Mouse (Mus musculus) induced T-regulatory cell, adult 2 months (primary cell): ENCODE results near the gene Olfr618.
"Not testable (repeated sequence)": the region's sequence is repeated elsewhere in the genome, so short reads cannot be mapped to it uniquely, and the experiment has no call there.

ENCODE experiments used
- DNase-seq: peaks from one replicate; pipeline ENCODE4 v3.0.0-alpha.2; 2012; ENCODE audit warnings: low read depth

The Olfr618 gene

DNA sequence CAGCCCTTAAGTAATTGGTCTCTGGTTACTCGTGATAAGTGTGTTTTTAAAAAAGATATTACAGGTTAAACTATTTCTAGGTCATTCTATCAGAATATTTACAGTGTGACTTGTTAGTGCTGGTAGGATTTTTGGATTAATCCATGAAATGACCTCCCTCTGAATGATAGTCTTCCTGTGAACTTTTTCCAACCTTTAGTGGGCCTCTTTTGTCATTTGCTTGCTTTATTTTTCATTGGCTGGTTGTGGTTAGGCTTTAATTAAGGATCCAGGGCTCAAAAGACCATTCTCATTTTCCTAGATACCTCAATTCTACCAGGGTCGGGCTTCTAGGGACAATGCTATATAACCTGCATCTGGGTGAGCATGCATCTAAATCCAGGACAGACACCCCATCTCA lies at the start of gene Olfr618:
Olfr618 (plus strand) TSS at position 301 of the 400 bp plus-strand sequence.
- DNase-seq = no peak

DNA sequence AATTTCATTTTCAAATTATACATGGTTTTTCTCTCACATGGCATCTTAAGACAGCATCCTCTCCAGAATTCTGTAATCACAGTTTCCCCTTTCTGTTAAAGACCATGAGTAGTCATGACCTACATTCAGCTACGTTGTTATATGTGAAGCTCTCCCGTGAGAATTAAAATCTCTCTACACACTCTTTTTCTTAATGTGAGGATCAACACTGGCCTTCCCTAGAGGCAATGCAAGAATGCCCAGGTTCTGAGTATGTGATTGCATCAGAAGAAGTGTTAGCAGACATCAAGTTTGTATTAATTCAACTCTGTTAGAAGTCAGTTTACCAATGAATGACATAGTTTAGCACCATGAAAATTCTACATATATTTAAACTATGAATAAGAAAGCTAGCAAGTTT lies 47.3 kb upstream of the Olfr618 start, which contains the start of gene Olfr612:
Olfr612 (minus strand) TSS at position 101 of the 400 bp plus-strand sequence.
- DNase-seq = not testable (repeated sequence)

DNA sequence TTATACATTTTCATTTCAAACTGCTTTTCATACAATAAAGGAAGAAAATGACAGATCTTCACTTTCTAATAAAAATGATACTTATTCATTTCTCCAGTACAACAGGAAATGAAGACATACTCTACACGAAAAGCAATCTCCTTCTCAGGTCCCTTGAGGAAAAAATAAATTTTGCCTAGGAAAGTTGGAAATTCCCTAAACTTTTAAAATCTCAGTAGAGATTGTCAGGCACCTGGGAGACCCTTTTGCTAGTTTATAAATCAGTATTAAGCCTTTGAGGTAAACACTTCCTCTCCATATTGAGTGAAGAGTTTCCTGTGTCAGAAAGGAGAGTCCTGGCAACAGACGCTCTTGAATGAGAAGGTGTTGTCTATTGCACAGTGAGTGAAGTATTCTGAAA lies 42.1 kb upstream of the Olfr618 start, which contains the start of gene Olfr613:
Olfr613 (plus strand) TSS at position 301 of the 400 bp plus-strand sequence.
- DNase-seq = no peak

GRCm38 (mm10) chr7:103555779-103556178 lies 34.1 kb upstream of the Olfr618 start, which contains the start of gene Olfr615:
Gene Olfr615 (plus strand): TSS chr7:103556079.
- no peak for DNase-seq

DNA sequence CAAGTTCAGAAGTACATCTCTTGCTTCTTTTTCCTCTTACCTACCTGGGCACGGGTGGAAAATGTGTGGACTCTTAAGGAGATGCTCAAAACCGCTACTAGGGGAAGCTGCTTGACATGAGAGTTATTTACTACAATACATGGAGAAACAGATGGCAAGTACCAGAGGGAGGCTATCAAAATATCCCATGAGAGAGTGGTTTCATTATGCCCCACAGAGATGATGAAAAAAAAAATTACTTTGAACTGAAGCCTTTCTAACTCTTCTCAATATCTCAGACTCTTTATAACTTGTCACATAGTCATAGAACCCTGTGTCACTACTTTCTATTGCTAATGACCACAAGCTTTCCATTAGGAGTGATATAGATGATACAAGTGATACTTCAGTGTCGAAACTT lies 20.9 kb upstream of the Olfr618 start, which contains the start of gene Olfr616:
Olfr616 (minus strand) TSS at position 101 of the 400 bp plus-strand sequence.
- DNase-seq = no peak

- no peak for DNase-seq
Measured at GRCm38 (mm10) chr7:103572761-103573160, 17.1 kb upstream of the Olfr618 start, which contains the start of gene Olfr617. Gene Olfr617 (plus strand): TSS chr7:103573061.

GRCm38 (mm10) chr7:103600275-103600674 lies 10.4 kb downstream of the Olfr618 start, which contains the start of gene Olfr619:
Gene Olfr619 (plus strand): TSS chr7:103600575.
- no peak for DNase-seq

GRCm38 (mm10) chr7:103607425-103607824 lies 17.5 kb downstream of the Olfr618 start:
- DNase-seq = no peak

DNA sequence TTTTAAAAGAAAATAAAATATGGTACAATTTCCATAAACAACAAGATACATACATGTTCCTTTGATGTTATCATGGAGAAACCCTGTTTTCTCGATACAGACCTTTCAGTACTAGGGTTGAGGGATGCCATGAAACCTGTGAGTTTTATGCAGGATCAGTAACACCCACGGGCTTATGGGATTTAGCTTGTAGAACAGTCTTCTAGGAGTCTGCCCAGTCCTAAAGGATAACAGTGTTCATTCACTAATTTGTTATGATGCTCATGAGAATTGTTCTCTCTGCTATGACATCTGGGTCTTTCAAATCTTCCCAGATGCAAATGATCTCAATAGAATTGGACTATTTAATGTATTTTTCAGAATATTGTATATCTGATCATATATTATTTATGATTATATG lies 22.5 kb downstream of the Olfr618 start, which contains the start of gene Olfr620:
Olfr620 (minus strand) TSS at position 101 of the 400 bp plus-strand sequence.
- no peak for DNase-seq

- DNase-seq = no peak
Measured at GRCm38 (mm10) chr7:103636795-103637194, 46.9 kb downstream of the Olfr618 start.

GRCm38 (mm10) chr7:103642602-103643001 lies 52.7 kb downstream of the Olfr618 start, which contains the start of gene Olfr622:
Gene Olfr622 (minus strand): TSS chr7:103642702.
- no peak for DNase-seq

GRCm38 (mm10) chr7:103644070-103644469 lies 54.2 kb downstream of the Olfr618 start:
- no peak for DNase-seq
